Comparison of ENCODE assay signal across 8 mouse cellular contexts in genomic region chr17:56040030-56040856, GRCm38 (mm10). TPM values are rescaled to one million over a fixed set of nuclear protein-coding genes. Genes with fewer than 3 reads are reported as not detected.
DNase-seq lines count a peak whose midpoint lies in the region; ATAC-seq lines count a peak whose summit lies in the region.

TSS of gene Chaf1a (plus strand) at chr17:56040439.

- peak within 1 kb of the TSS; percentile 74 for H3K9ac ChIP-seq in intestine, embryonic 14.5 days (ENCODE audit: low read length)

- intact Hi-C loops in left cerebral cortex, postnatal 14 days (cut with DNase I): loop anchor here (5.0 kb wide), 1 partner anchor 37 kb away; the partner anchor contains the start of genes Hdgfl2 and Ubxn6

- H3K4me1 ChIP-seq in intestine, embryonic 14.5 days (replicated peaks; ENCODE audit: control insufficient read depth, insufficient read depth, low read length): peaks cover 22% of the 10 kb centered on the region

- no peaks in the 10 kb centered on the region for H3K9me3 ChIP-seq in intestine, embryonic 14.5 days (ENCODE audit: control insufficient read depth, low read length)

- no peaks in the 10 kb centered on the region for H3K27me3 ChIP-seq in intestine, embryonic 14.5 days (replicated peaks; ENCODE audit: control insufficient read depth, insufficient read depth, low read length)

- DNase-seq in adrenal gland, adult 18-20 months (ENCODE audit: low spot score in 2 of 2): peak; percentile 92
- peak; percentile 100 for DNase-seq in embryo, embryonic 11 days
- DNase-seq in gastrocnemius, postnatal 25 days: peak; percentile 96
- peak; percentile 91 for DNase-seq in intestine, embryonic 14.5 days (ENCODE audit: low spot score)
- peak; percentile 99 for DNase-seq in left cerebral cortex, postnatal 14 days (ENCODE audit: low spot score in 2 of 2)
- peak; percentile 99 for DNase-seq in mesoderm, embryonic 11.5 days (ENCODE audit: low read depth, low spot score)
- DNase-seq in right cerebral cortex, postnatal 36 days (ENCODE audit: low spot score in 2 of 2): peak; percentile 96 to 97
- peak; percentile 95 for DNase-seq in yolk sac, embryonic 10.5 days (ENCODE audit: low spot score)

- peak within 1 kb of the TSS; percentile 61 for H3K4me3 ChIP-seq in intestine, embryonic 14.5 days (ENCODE audit: low read depth, low read length)

- peak within 1 kb of the TSS; percentile 69 for H3K4me2 ChIP-seq in intestine, embryonic 14.5 days (ENCODE audit: low read length)

- under 1% methylated on average over 68 of the region's 68 CpGs for WGBS in intestine, embryonic 14.5 days

- H3K27ac ChIP-seq in intestine, embryonic 14.5 days (ENCODE audit: low read depth): peak within 1 kb of the TSS; percentile 73

- H3K36me3 ChIP-seq in intestine, embryonic 14.5 days (ENCODE audit: control insufficient read depth, insufficient read depth, low read length): peaks cover 24% of the 10 kb centered on the region

- ATAC-seq in intestine, embryonic 14.5 days (replicated peaks; ENCODE audit: low FRiP score, low TSS enrichment, low read depth): peak; percentile 88

RNA-seq across cellular contexts. Expression of gene Chaf1a, which starts in this region (rescaled TPM):
- total RNA-seq in adrenal gland, adult 18-20 months (2021): 1 to 10 TPM; 2.1 to 2.3 TPM
- 1 to 10 TPM in 1 of 2 experiments, under 1 TPM in 1; 0.79 to 1.3 TPM for total RNA-seq in gastrocnemius, postnatal 25 days (2021)
- 21.0 and 21.8 TPM in 2 replicates for polyA plus RNA-seq in intestine, embryonic 14.5 days (2014; fragmentation: Nextera tagmentation; extraction: Ambion mirVana)
- total RNA-seq in left cerebral cortex, postnatal 14 days (2021): 1 to 10 TPM; 2.5 to 4.0 TPM

Comparison
In these comparisons a context has a peak if more than half of its experiments do, and no peak if none do; other contexts are left out.
1. Peak in every context shown above with its lines: DNase-seq, ATAC-seq, H3K4me3 ChIP-seq and H3K27ac ChIP-seq.